Mouse (Mus musculus) E14TG2a.4 (cell line): ENCODE data around the gene Kcnj10.

Source experiments
- CTCF ChIP-seq: conservative IDR thresholded peaks from 2 replicates; pipeline ENCODE4 v1.5.1; 2014; ENCODE audit warnings: low read length
- NANOG ChIP-seq: IDR thresholded peaks from 2 replicates; pipeline ENCODE4 v1.6.1; 2014; ENCODE audit warnings: borderline replicate concordance, low read length, mixed read lengths

GRCm38 (mm10) chr1:172299528-172299927, 41.5 kb upstream of the Kcnj10 start:
- TF ChIP-seq CTCF (no peak), NANOG (no peak)
